Mouse (Mus musculus): ENCODE results near the gene Elovl7. TPM values are rescaled to one million over a fixed set of nuclear protein-coding genes. Genes with fewer than 3 reads are reported as not detected.

Gene Elovl7
- polyA plus RNA-seq, 1 experiment from 2014 or later, result 2.5 TPM

GRCm38 (mm10) chr13:108219773-108220172, 5.6 kb downstream of the Elovl7 start:
- Histone ChIP-seq H3K27me3 (ENCODE audit: control insufficient read depth, insufficient read depth, low read depth, low read length) (peaks cover 17% of the 10 kb centered on the region), H3K9me3 (replicated peaks; ENCODE audit: control insufficient read depth, low read length) (no peaks in the 10 kb centered on the region), H3K27ac (ENCODE audit: low read length) (no peak overlapping the region), H3K9ac (ENCODE audit: low read depth, low read length) (no peak overlapping the region), H3K4me1 (ENCODE audit: control insufficient read depth, low read depth, low read length) (no peaks in the 10 kb centered on the region), H3K36me3 (ENCODE audit: control insufficient read depth, insufficient read depth) (no peaks in the 10 kb centered on the region), H3K4me2 (ENCODE audit: low read depth, low read length) (no peak overlapping the region), H3K4me3 (ENCODE audit: low read depth, low read length) (no peak overlapping the region)
- ATAC-seq (ENCODE audit: low read depth), result no peak
- WGBS (ENCODE audit: insufficient replicate concordance), result 68% methylated on average over 7 of the region's 7 CpGs

GRCm38 (mm10) chr13:108229191-108229590, 15.0 kb downstream of the Elovl7 start:
- no peaks in the 10 kb centered on the region for H3K36me3 ChIP-seq (ENCODE audit: control insufficient read depth, insufficient read depth)
- H3K4me3 ChIP-seq (ENCODE audit: low read depth, low read length), result no peak overlapping the region
- no peak for ATAC-seq (ENCODE audit: low read depth)
- H3K4me2 ChIP-seq (ENCODE audit: low read depth, low read length), result no peak overlapping the region
- no peak overlapping the region for H3K9ac ChIP-seq (ENCODE audit: low read depth, low read length)
- H3K27ac ChIP-seq (ENCODE audit: low read length), result no peak overlapping the region
- no peaks in the 10 kb centered on the region for H3K27me3 ChIP-seq (ENCODE audit: control insufficient read depth, insufficient read depth, low read depth, low read length)
- peaks cover 3% of the 10 kb centered on the region; the same call in 1 of the 2 replicates for H3K4me1 ChIP-seq (ENCODE audit: control insufficient read depth, low read depth, low read length)
- WGBS (ENCODE audit: insufficient replicate concordance), result 45% methylated on average over 3 of the region's 3 CpGs
- H3K9me3 ChIP-seq (replicated peaks; ENCODE audit: control insufficient read depth, low read length), result no peaks in the 10 kb centered on the region

- Histone ChIP-seq H3K4me2 (ENCODE audit: low read depth, low read length) (peak overlapping the region; percentile 8; the same call in 1 of the 2 replicates), H3K4me1 (ENCODE audit: control insufficient read depth, low read depth, low read length) (peaks cover 3% of the 10 kb centered on the region; the same call in 1 of the 2 replicates), H3K9ac (ENCODE audit: low read depth, low read length) (no peak overlapping the region), H3K27ac (ENCODE audit: low read length) (no peak overlapping the region), H3K27me3 (ENCODE audit: control insufficient read depth, insufficient read depth, low read depth, low read length) (no peaks in the 10 kb centered on the region), H3K36me3 (ENCODE audit: control insufficient read depth, insufficient read depth) (no peaks in the 10 kb centered on the region), H3K4me3 (ENCODE audit: low read depth, low read length) (no peak overlapping the region), H3K9me3 (replicated peaks; ENCODE audit: control insufficient read depth, low read length) (no peaks in the 10 kb centered on the region)
- ATAC-seq (ENCODE audit: low read depth), result no peak
- 57% methylated on average over 6 of the region's 6 CpGs for WGBS (ENCODE audit: insufficient replicate concordance)
Measured at GRCm38 (mm10) chr13:108229634-108230330, 15.6 kb downstream of the Elovl7 start.

- ATAC-seq (ENCODE audit: low read depth), result no peak
- no peaks in the 10 kb centered on the region for H3K36me3 ChIP-seq (ENCODE audit: control insufficient read depth, insufficient read depth)
- H3K27ac ChIP-seq (ENCODE audit: low read length), result no peak overlapping the region
- no peak overlapping the region for H3K9ac ChIP-seq (ENCODE audit: low read depth, low read length)
- WGBS (ENCODE audit: insufficient replicate concordance), result 20% methylated on average over 4 of the region's 4 CpGs
- H3K27me3 ChIP-seq (ENCODE audit: control insufficient read depth, insufficient read depth, low read depth, low read length), result no peaks in the 10 kb centered on the region
- H3K4me3 ChIP-seq (ENCODE audit: low read depth, low read length), result no peak overlapping the region
- H3K4me2 ChIP-seq (ENCODE audit: low read depth, low read length), result no peak overlapping the region
- no peaks in the 10 kb centered on the region for H3K4me1 ChIP-seq (ENCODE audit: control insufficient read depth, low read depth, low read length)
- H3K9me3 ChIP-seq (replicated peaks; ENCODE audit: control insufficient read depth, low read length), result no peaks in the 10 kb centered on the region
Measured at GRCm38 (mm10) chr13:108240012-108240411, 25.8 kb downstream of the Elovl7 start.

GRCm38 (mm10) chr13:108241715-108242114, 27.5 kb downstream of the Elovl7 start:
- no peaks in the 10 kb centered on the region for H3K27me3 ChIP-seq (ENCODE audit: control insufficient read depth, insufficient read depth, low read depth, low read length)
- no peak overlapping the region for H3K9ac ChIP-seq (ENCODE audit: low read depth, low read length)
- no peaks in the 10 kb centered on the region for H3K9me3 ChIP-seq (replicated peaks; ENCODE audit: control insufficient read depth, low read length)
- H3K36me3 ChIP-seq (ENCODE audit: control insufficient read depth, insufficient read depth), result no peaks in the 10 kb centered on the region
- H3K4me3 ChIP-seq (ENCODE audit: low read depth, low read length), result no peak overlapping the region
- 31% methylated on average over 5 of the region's 5 CpGs for WGBS (ENCODE audit: insufficient replicate concordance)
- H3K27ac ChIP-seq (ENCODE audit: low read length), result no peak overlapping the region
- H3K4me1 ChIP-seq (ENCODE audit: control insufficient read depth, low read depth, low read length), result no peaks in the 10 kb centered on the region
- no peak for ATAC-seq (ENCODE audit: low read depth)
- H3K4me2 ChIP-seq (ENCODE audit: low read depth, low read length), result no peak overlapping the region

GRCm38 (mm10) chr13:108245086-108245697, 31.0 kb downstream of the Elovl7 start:
- 75% methylated on average over 11 of the region's 11 CpGs for WGBS (ENCODE audit: insufficient replicate concordance)
- Histone ChIP-seq H3K27me3 (ENCODE audit: control insufficient read depth, insufficient read depth, low read depth, low read length) (no peaks in the 10 kb centered on the region), H3K9ac (ENCODE audit: low read depth, low read length) (no peak overlapping the region)

GRCm38 (mm10) chr13:108251106-108251505, 36.9 kb downstream of the Elovl7 start:
- Histone ChIP-seq H3K4me2 (ENCODE audit: low read depth, low read length) (no peak overlapping the region), H3K4me3 (ENCODE audit: low read depth, low read length) (no peak overlapping the region), H3K27me3 (ENCODE audit: control insufficient read depth, insufficient read depth, low read depth, low read length) (no peaks in the 10 kb centered on the region), H3K4me1 (ENCODE audit: control insufficient read depth, low read depth, low read length) (no peaks in the 10 kb centered on the region), H3K27ac (ENCODE audit: low read length) (no peak overlapping the region), H3K36me3 (ENCODE audit: control insufficient read depth, insufficient read depth) (no peaks in the 10 kb centered on the region), H3K9ac (ENCODE audit: low read depth, low read length) (no peak overlapping the region), H3K9me3 (replicated peaks; ENCODE audit: control insufficient read depth, low read length) (no peaks in the 10 kb centered on the region)
- 67% methylated on average over 5 of the region's 5 CpGs for WGBS (ENCODE audit: insufficient replicate concordance)
- no peak for ATAC-seq (ENCODE audit: low read depth)

More at GRCm38 (mm10) chr13:108245086-108245697, 31.0 kb downstream of the Elovl7 start:
- H3K4me3 ChIP-seq (ENCODE audit: low read depth, low read length), result no peak overlapping the region
- H3K27ac ChIP-seq (ENCODE audit: low read length), result no peak overlapping the region
- no peaks in the 10 kb centered on the region for H3K9me3 ChIP-seq (replicated peaks; ENCODE audit: control insufficient read depth, low read length)
- no peak for ATAC-seq (ENCODE audit: low read depth)
- H3K4me2 ChIP-seq (ENCODE audit: low read depth, low read length), result no peak overlapping the region
- no peaks in the 10 kb centered on the region for H3K4me1 ChIP-seq (ENCODE audit: control insufficient read depth, low read depth, low read length)
- no peaks in the 10 kb centered on the region for H3K36me3 ChIP-seq (ENCODE audit: control insufficient read depth, insufficient read depth)

- H3K9ac ChIP-seq (ENCODE audit: low read depth, low read length), result no peak overlapping the region
- no peak for ATAC-seq (ENCODE audit: low read depth)
- no peaks in the 10 kb centered on the region for H3K36me3 ChIP-seq (ENCODE audit: control insufficient read depth, insufficient read depth)
- no peaks in the 10 kb centered on the region for H3K9me3 ChIP-seq (replicated peaks; ENCODE audit: control insufficient read depth, low read length)
- no peak overlapping the region for H3K27ac ChIP-seq (ENCODE audit: low read length)
- no peak overlapping the region for H3K4me3 ChIP-seq (ENCODE audit: low read depth, low read length)
- no peak overlapping the region for H3K4me2 ChIP-seq (ENCODE audit: low read depth, low read length)
- WGBS (ENCODE audit: insufficient replicate concordance), result 62% methylated on average over 5 of the region's 5 CpGs
- H3K4me1 ChIP-seq (ENCODE audit: control insufficient read depth, low read depth, low read length), result no peaks in the 10 kb centered on the region
- no peaks in the 10 kb centered on the region for H3K27me3 ChIP-seq (ENCODE audit: control insufficient read depth, insufficient read depth, low read depth, low read length)
Measured at GRCm38 (mm10) chr13:108253977-108254376, 39.8 kb downstream of the Elovl7 start.

- WGBS (ENCODE audit: insufficient replicate concordance), result 49% methylated on average over 8 of the region's 8 CpGs
- Histone ChIP-seq H3K9me3 (replicated peaks; ENCODE audit: control insufficient read depth, low read length) (no peaks in the 10 kb centered on the region), H3K9ac (ENCODE audit: low read depth, low read length) (no peak overlapping the region), H3K4me1 (ENCODE audit: control insufficient read depth, low read depth, low read length) (no peaks in the 10 kb centered on the region), H3K27me3 (ENCODE audit: control insufficient read depth, insufficient read depth, low read depth, low read length) (no peaks in the 10 kb centered on the region), H3K27ac (ENCODE audit: low read length) (no peak overlapping the region), H3K4me2 (ENCODE audit: low read depth, low read length) (no peak overlapping the region), H3K36me3 (ENCODE audit: control insufficient read depth, insufficient read depth) (no peaks in the 10 kb centered on the region), H3K4me3 (ENCODE audit: low read depth, low read length) (no peak overlapping the region)
- no peak for ATAC-seq (ENCODE audit: low read depth)
Measured at GRCm38 (mm10) chr13:108263042-108263441, 48.8 kb downstream of the Elovl7 start.

Data from liver, embryonic 16.5 days (tissue).